Mouse (Mus musculus): Measurements from ENCODE around the gene Mgat3. TPM values are rescaled to one million over a fixed set of nuclear protein-coding genes. Genes with fewer than 3 reads are reported as not detected.

Mgat3 gene
- polyA plus RNA-seq, 1 experiment = not detected

GRCm38 (mm10) chr15:80147090-80147489 lies 26.4 kb upstream of the Mgat3 start:
- no peak overlapping the region for H3K4me3 ChIP-seq (ENCODE audit: insufficient read depth, low read length)
- TF ChIP-seq POLR2A (IDR thresholded peaks at IDR 0.05; ENCODE audit: borderline replicate concordance, low read depth, low read length) = no peak
- TF ChIP-seq CTCF (IDR thresholded peaks at IDR 0.05; ENCODE audit: low read depth, low read length) = no peak
- no peak overlapping the region for H3K27ac ChIP-seq (ENCODE audit: insufficient read depth, low read depth, low read length)
- H3K4me1 ChIP-seq (ENCODE audit: control insufficient read depth, insufficient read depth, low read length) = no peaks in the 10 kb centered on the region

- H3K4me3 ChIP-seq (ENCODE audit: insufficient read depth, low read length) = no peak overlapping the region
- no peaks in the 10 kb centered on the region for H3K4me1 ChIP-seq (ENCODE audit: control insufficient read depth, insufficient read depth, low read length)
- TF ChIP-seq POLR2A (IDR thresholded peaks at IDR 0.05; ENCODE audit: borderline replicate concordance, low read depth, low read length) (no peak), CTCF (IDR thresholded peaks at IDR 0.05; ENCODE audit: low read depth, low read length) (no peak)
- no peak overlapping the region for H3K27ac ChIP-seq (ENCODE audit: insufficient read depth, low read depth, low read length)
Measured at GRCm38 (mm10) chr15:80147511-80147910, 26.0 kb upstream of the Mgat3 start.

GRCm38 (mm10) chr15:80148565-80148964 lies 25.0 kb upstream of the Mgat3 start:
- Histone ChIP-seq H3K4me1 (ENCODE audit: control insufficient read depth, insufficient read depth, low read length) (no peaks in the 10 kb centered on the region), H3K27ac (ENCODE audit: insufficient read depth, low read depth, low read length) (no peak overlapping the region), H3K4me3 (ENCODE audit: insufficient read depth, low read length) (no peak overlapping the region)
- TF ChIP-seq POLR2A (IDR thresholded peaks at IDR 0.05; ENCODE audit: borderline replicate concordance, low read depth, low read length) = no peak
- TF ChIP-seq CTCF (IDR thresholded peaks at IDR 0.05; ENCODE audit: low read depth, low read length) = no peak

GRCm38 (mm10) chr15:80149517-80149916 lies 24.0 kb upstream of the Mgat3 start:
- no peak overlapping the region for H3K4me3 ChIP-seq (ENCODE audit: insufficient read depth, low read length)
- no peak overlapping the region for H3K27ac ChIP-seq (ENCODE audit: insufficient read depth, low read depth, low read length)

GRCm38 (mm10) chr15:80152663-80153062 lies 20.9 kb upstream of the Mgat3 start:
- no peak overlapping the region for H3K4me3 ChIP-seq (ENCODE audit: insufficient read depth, low read length)
- H3K4me1 ChIP-seq (ENCODE audit: control insufficient read depth, insufficient read depth, low read length) = no peaks in the 10 kb centered on the region
- no peak overlapping the region for H3K27ac ChIP-seq (ENCODE audit: insufficient read depth, low read depth, low read length)
- TF ChIP-seq CTCF (IDR thresholded peaks at IDR 0.05; ENCODE audit: low read depth, low read length) (no peak), POLR2A (IDR thresholded peaks at IDR 0.05; ENCODE audit: borderline replicate concordance, low read depth, low read length) (no peak)

More at GRCm38 (mm10) chr15:80149517-80149916, 24.0 kb upstream of the Mgat3 start:
- no peak for TF ChIP-seq CTCF (IDR thresholded peaks at IDR 0.05; ENCODE audit: low read depth, low read length)
- TF ChIP-seq POLR2A (IDR thresholded peaks at IDR 0.05; ENCODE audit: borderline replicate concordance, low read depth, low read length) = no peak
- no peaks in the 10 kb centered on the region for H3K4me1 ChIP-seq (ENCODE audit: control insufficient read depth, insufficient read depth, low read length)

GRCm38 (mm10) chr15:80153757-80154156 lies 19.8 kb upstream of the Mgat3 start:
- no peak for TF ChIP-seq POLR2A (IDR thresholded peaks at IDR 0.05; ENCODE audit: borderline replicate concordance, low read depth, low read length)
- no peak for TF ChIP-seq CTCF (IDR thresholded peaks at IDR 0.05; ENCODE audit: low read depth, low read length)
- H3K4me3 ChIP-seq (ENCODE audit: insufficient read depth, low read length) = no peak overlapping the region
- no peak overlapping the region for H3K27ac ChIP-seq (ENCODE audit: insufficient read depth, low read depth, low read length)
- no peaks in the 10 kb centered on the region for H3K4me1 ChIP-seq (ENCODE audit: control insufficient read depth, insufficient read depth, low read length)

GRCm38 (mm10) chr15:80155707-80156106 lies 17.8 kb upstream of the Mgat3 start:
- no peak for TF ChIP-seq POLR2A (IDR thresholded peaks at IDR 0.05; ENCODE audit: borderline replicate concordance, low read depth, low read length)
- TF ChIP-seq CTCF (IDR thresholded peaks at IDR 0.05; ENCODE audit: low read depth, low read length) = no peak
- H3K27ac ChIP-seq (ENCODE audit: insufficient read depth, low read depth, low read length) = no peak overlapping the region

GRCm38 (mm10) chr15:80157197-80157943 lies 16.2 kb upstream of the Mgat3 start:
- no peak for TF ChIP-seq POLR2A (IDR thresholded peaks at IDR 0.05; ENCODE audit: borderline replicate concordance, low read depth, low read length)
- no peak for TF ChIP-seq CTCF (IDR thresholded peaks at IDR 0.05; ENCODE audit: low read depth, low read length)
- Histone ChIP-seq H3K4me1 (ENCODE audit: control insufficient read depth, insufficient read depth, low read length) (no peaks in the 10 kb centered on the region), H3K4me3 (ENCODE audit: insufficient read depth, low read length) (no peak overlapping the region), H3K27ac (ENCODE audit: insufficient read depth, low read depth, low read length) (no peak overlapping the region)

More at GRCm38 (mm10) chr15:80155707-80156106, 17.8 kb upstream of the Mgat3 start:
- no peaks in the 10 kb centered on the region for H3K4me1 ChIP-seq (ENCODE audit: control insufficient read depth, insufficient read depth, low read length)
- H3K4me3 ChIP-seq (ENCODE audit: insufficient read depth, low read length) = no peak overlapping the region

GRCm38 (mm10) chr15:80158001-80158706 lies 15.4 kb upstream of the Mgat3 start:
- TF ChIP-seq CTCF (IDR thresholded peaks at IDR 0.05; ENCODE audit: low read depth, low read length) (no peak), POLR2A (IDR thresholded peaks at IDR 0.05; ENCODE audit: borderline replicate concordance, low read depth, low read length) (no peak)
- Histone ChIP-seq H3K27ac (ENCODE audit: insufficient read depth, low read depth, low read length) (no peak overlapping the region), H3K4me1 (ENCODE audit: control insufficient read depth, insufficient read depth, low read length) (no peaks in the 10 kb centered on the region), H3K4me3 (ENCODE audit: insufficient read depth, low read length) (no peak overlapping the region)

- TF ChIP-seq CTCF (IDR thresholded peaks at IDR 0.05; ENCODE audit: low read depth, low read length) (no peak), POLR2A (IDR thresholded peaks at IDR 0.05; ENCODE audit: borderline replicate concordance, low read depth, low read length) (no peak)
- no peaks in the 10 kb centered on the region for H3K4me1 ChIP-seq (ENCODE audit: control insufficient read depth, insufficient read depth, low read length)
- H3K27ac ChIP-seq (ENCODE audit: insufficient read depth, low read depth, low read length) = no peak overlapping the region
- H3K4me3 ChIP-seq (ENCODE audit: insufficient read depth, low read length) = no peak overlapping the region
Measured at GRCm38 (mm10) chr15:80158707-80159090, 14.8 kb upstream of the Mgat3 start.
